In the genomic region with DNA sequence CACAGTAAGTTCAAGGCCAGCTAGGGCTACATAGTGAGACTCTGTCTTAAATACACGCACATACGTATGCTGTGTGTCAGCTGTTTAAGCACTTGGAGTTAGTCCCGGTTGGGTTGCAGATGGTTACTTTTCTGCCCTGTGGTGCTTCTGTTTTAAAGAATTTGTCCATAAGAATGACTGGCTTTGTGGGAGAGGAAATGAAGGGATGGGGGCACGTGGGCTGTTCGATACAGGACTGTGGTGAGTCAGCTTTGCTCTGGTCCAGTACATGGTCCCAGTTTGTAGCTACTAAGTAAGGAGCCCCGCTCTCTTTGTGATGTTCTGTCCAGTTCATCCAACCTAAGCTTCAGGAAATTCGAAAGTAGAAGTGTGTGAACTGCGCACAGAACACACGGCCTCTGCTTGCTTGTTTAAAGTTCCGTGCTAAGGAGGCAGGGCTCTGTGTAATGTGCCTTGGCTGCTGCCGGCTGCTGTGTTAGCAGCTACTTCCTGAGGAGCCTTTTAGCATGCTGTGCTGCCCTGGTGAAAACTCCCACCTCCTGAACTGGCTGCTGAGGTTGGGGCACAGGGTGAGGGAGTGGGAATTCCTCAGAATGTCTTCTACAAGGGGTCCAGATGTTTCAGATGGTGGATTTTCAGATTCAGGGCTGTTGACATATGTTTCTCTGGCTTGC, we compare ENCODE assay signal across 9 mouse cellular contexts. TPM values are rescaled to one million over a fixed set of nuclear protein-coding genes. Genes with fewer than 3 reads are reported as not detected.
DNase-seq lines count a peak whose midpoint lies in the region; ATAC-seq and TF ChIP-seq lines count a peak whose summit lies in the region.
"Had no signal": no experiment of that assay in that cellular context is flagged by ENCODE, and none has a peak within 500 bp of the region (broad histone marks: within the 10 kb centered on the region; RNA-seq: fewer than 3 reads in every experiment).

No protein-coding gene starts in this region.

- H3K27me3 ChIP-seq in embryonic facial prominence, embryonic 11.5 days (ENCODE audit: control insufficient read depth, insufficient read depth, low read length), result no peaks in the 10 kb centered on the region
- no peaks in the 10 kb centered on the region for H3K27me3 ChIP-seq in embryonic facial prominence, embryonic 10.5 days (replicated peaks; ENCODE audit: low read depth, poor library complexity, severe bottlenecking)
- H3K27me3 ChIP-seq in lung, embryonic 16.5 days (ENCODE audit: control insufficient read depth, insufficient read depth, low read depth, low read length), result no peaks in the 10 kb centered on the region
- no peaks in the 10 kb centered on the region for H3K27me3 ChIP-seq in midbrain, embryonic 14.5 days (ENCODE audit: control insufficient read depth, insufficient read depth, low read length)

- H3K9ac ChIP-seq in embryonic facial prominence, embryonic 11.5 days (replicated peaks; ENCODE audit: low read length), result no peak overlapping the region
- peak overlapping the region; percentile 11; the same call in 1 of the 2 replicates for H3K9ac ChIP-seq in lung, embryonic 16.5 days (ENCODE audit: low read length)
- no peak overlapping the region for H3K9ac ChIP-seq in midbrain, embryonic 14.5 days (replicated peaks; ENCODE audit: low read length)

- 0 out of 2 replicates have a peak overlapping the region, but pooled peaks have one; percentile 1 for H3K4me2 ChIP-seq in embryonic facial prominence, embryonic 11.5 days (ENCODE audit: low read depth, low read length)
- peak overlapping the region; percentile 33 for H3K4me2 ChIP-seq in lung, embryonic 16.5 days (ENCODE audit: low read depth, low read length)
- no peak overlapping the region for H3K4me2 ChIP-seq in midbrain, embryonic 14.5 days (ENCODE audit: low read length)

- H3K36me3 ChIP-seq in embryonic facial prominence, embryonic 11.5 days (replicated peaks; ENCODE audit: control insufficient read depth, insufficient read depth, low read depth, low read length), result no peaks in the 10 kb centered on the region
- peaks cover 5% of the 10 kb centered on the region; the same call in 1 of the 2 replicates for H3K36me3 ChIP-seq in embryonic facial prominence, embryonic 10.5 days (replicated peaks)
- H3K36me3 ChIP-seq in lung, embryonic 16.5 days (ENCODE audit: control insufficient read depth, insufficient read depth, low read length), result no peaks in the 10 kb centered on the region
- H3K36me3 ChIP-seq in midbrain, embryonic 14.5 days (ENCODE audit: control insufficient read depth, insufficient read depth, low read length), result no peaks in the 10 kb centered on the region

- ATAC-seq in embryonic facial prominence, embryonic 11.5 days (replicated peaks; ENCODE audit: insufficient number of reproducible peaks, low FRiP score, low TSS enrichment, low read depth), result no peak; the same call in 1 of the 2 replicates
- ATAC-seq in lung, embryonic 16.5 days (ENCODE audit: low read depth), result peak; percentile 53
- no peak for ATAC-seq in midbrain, embryonic 14.5 days (ENCODE audit: low FRiP score, low TSS enrichment)

- H3K4me3 ChIP-seq in embryonic facial prominence, embryonic 11.5 days (ENCODE audit: low read depth, low read length), result no peak overlapping the region
- no peak overlapping the region for H3K4me3 ChIP-seq in embryonic facial prominence, embryonic 10.5 days
- H3K4me3 ChIP-seq in lung, embryonic 16.5 days (ENCODE audit: low read length), result 0 out of 2 replicates have a peak overlapping the region, but pooled peaks have one; percentile 13
- no peak overlapping the region for H3K4me3 ChIP-seq in lung, adult 2 months (replicated peaks; ENCODE audit: extremely low read depth, low read depth, low read length)
- H3K4me3 ChIP-seq in midbrain, embryonic 14.5 days (replicated peaks; ENCODE audit: low read depth, low read length), result no peak overlapping the region

- no peak for TF ChIP-seq CTCF in lung, adult 2 months (IDR thresholded peaks at IDR 0.05; ENCODE audit: insufficient read depth, low read length)

- peaks cover 7% of the 10 kb centered on the region for H3K4me1 ChIP-seq in embryonic facial prominence, embryonic 11.5 days (ENCODE audit: control insufficient read depth, insufficient read depth, low read length)
- peaks cover 56% of the 10 kb centered on the region for H3K4me1 ChIP-seq in embryonic facial prominence, embryonic 10.5 days
- peaks cover 32% of the 10 kb centered on the region for H3K4me1 ChIP-seq in lung, embryonic 16.5 days (replicated peaks; ENCODE audit: control insufficient read depth, insufficient read depth, low read length)
- peaks cover 33% of the 10 kb centered on the region for H3K4me1 ChIP-seq in lung, adult 2 months (ENCODE audit: control insufficient read depth, insufficient read depth, low read length)
- H3K4me1 ChIP-seq in midbrain, embryonic 14.5 days (ENCODE audit: control insufficient read depth, insufficient read depth, low read length), result peaks cover 23% of the 10 kb centered on the region

- TF ChIP-seq POLR2A in lung, adult 2 months (IDR thresholded peaks at IDR 0.05; ENCODE audit: borderline replicate concordance, extremely low read depth, low read depth, low read length), result no peak

- no peaks in the 10 kb centered on the region for H3K9me3 ChIP-seq in embryonic facial prominence, embryonic 11.5 days (replicated peaks; ENCODE audit: control insufficient read depth, low read length)
- no peaks in the 10 kb centered on the region for H3K9me3 ChIP-seq in embryonic facial prominence, embryonic 10.5 days
- no peaks in the 10 kb centered on the region for H3K9me3 ChIP-seq in lung, embryonic 16.5 days (ENCODE audit: control insufficient read depth, low read length)
- no peaks in the 10 kb centered on the region for H3K9me3 ChIP-seq in midbrain, embryonic 14.5 days (ENCODE audit: control insufficient read depth, low read length)

- DNase-seq in embryonic facial prominence, embryonic 11.5 days (ENCODE audit: low spot score), result no peak
- DNase-seq in embryonic facial prominence, embryonic 10.5 days (ENCODE audit: low spot score), result no peak
- DNase-seq in lung, adult 2 months, result no peak
- DNase-seq in lung, postnatal 36 days, result peak; percentile 50
- DNase-seq in cerebellum, adult 8-10 months, result no peak
- DNase-seq in midbrain, embryonic 14.5 days, result no peak
- DNase-seq in adrenal gland, adult 2 months, result no peak
- DNase-seq: cerebellum, adult 11 months had no signal

- H3K27ac ChIP-seq in embryonic facial prominence, embryonic 11.5 days (replicated peaks; ENCODE audit: low read depth, low read length), result no peak overlapping the region
- H3K27ac ChIP-seq in embryonic facial prominence, embryonic 10.5 days (replicated peaks), result no peak overlapping the region
- no peak overlapping the region for H3K27ac ChIP-seq in lung, embryonic 16.5 days (ENCODE audit: low read length)
- no peak overlapping the region for H3K27ac ChIP-seq in midbrain, embryonic 14.5 days (replicated peaks; ENCODE audit: low read depth, low read length)

- 29% methylated on average over 11 of the region's 11 CpGs for WGBS in embryonic facial prominence, embryonic 11.5 days
- 38% methylated on average over 11 of the region's 11 CpGs for WGBS in embryonic facial prominence, embryonic 10.5 days
- WGBS in lung, embryonic 16.5 days, result 20% methylated on average over 11 of the region's 11 CpGs
- 27% methylated on average over 11 of the region's 11 CpGs for WGBS in lung, adult 2 months
- WGBS in midbrain, embryonic 14.5 days, result 52% methylated on average over 11 of the region's 11 CpGs

RNA-seq across cellular contexts. Expression of a gene that starts 31.5 kb away (rescaled TPM):
- 10.1 and 11.4 TPM in 2 replicates for polyA plus RNA-seq in embryonic facial prominence, embryonic 11.5 days (2014; fragmentation: Nextera tagmentation; extraction: Ambion mirVana)
- polyA plus RNA-seq in embryonic facial prominence, embryonic 10.5 days (2016; fragmentation: Nextera tagmentation; extraction: Ambion mirVana), result 11.5 and 11.6 TPM in 2 replicates
- 9.5 and 11.0 TPM in 2 replicates for polyA plus RNA-seq in lung, embryonic 16.5 days (2015; fragmentation: Nextera tagmentation; extraction: Ambion mirVana)
- polyA plus RNA-seq in lung, adult 2 months (2012; rRNA removed), result 20.3 and 21.4 TPM in 2 replicates
- polyA plus RNA-seq in midbrain, embryonic 14.5 days (2014; fragmentation: Nextera tagmentation; extraction: Ambion mirVana), result 17.0 and 20.5 TPM in 2 replicates
- total RNA-seq in adrenal gland, adult 2 months (2021), result 10 to 100 TPM; 31.5 to 34.3 TPM
- 14.1 and 17.0 TPM in 2 replicates for polyA plus RNA-seq in adrenal gland, adult 2 months (2012; rRNA removed)
